Mouse (Mus musculus) forebrain, embryonic 12.5 days (tissue): ENCODE measurements around the gene Slc23a2. TPM values are rescaled to one million over a fixed set of nuclear protein-coding genes. Genes with fewer than 3 reads are reported as not detected.

ENCODE experiments used
- ATAC-seq: fragments of 200-750 bp; cut with Nextera tagmentation; 2 replicates; pipeline ENCODE4 v1.8.0; 2017; ENCODE audit warnings: moderate TSS enrichment; ENCODE audit not compliant: low FRiP score
- H3K27ac ChIP-seq: fragments of 300-500 bp; sonication (generic); 2 replicates; pipeline ENCODE4 v1.5.1; 2016; ENCODE audit warnings: mild to moderate bottlenecking
- H3K27me3 ChIP-seq: fragments of 300-500 bp; sonication (generic); 2 replicates; pipeline ENCODE4 v1.6.1; 2016; ENCODE audit warnings: mild to moderate bottlenecking
- H3K36me3 ChIP-seq: fragments of 300-500 bp; sonication (generic); replicated peaks from 2 replicates; pipeline ENCODE4 v1.6.1; 2016; ENCODE audit warnings: mild to moderate bottlenecking
- H3K4me1 ChIP-seq: fragments of 300-500 bp; sonication (generic); 2 replicates; pipeline ENCODE4 v1.6.1; 2016
- H3K4me2 ChIP-seq: fragments of 300-500 bp; sonication (generic); 2 replicates; pipeline ENCODE4 v1.6.1; 2016; ENCODE audit warnings: mild to moderate bottlenecking, moderate library complexity
- H3K4me3 ChIP-seq: fragments of 300-500 bp; sonication (generic); replicated peaks from 2 replicates; pipeline ENCODE4 v1.5.1; 2016; ENCODE audit warnings: mild to moderate bottlenecking
- H3K9ac ChIP-seq: fragments of 300-500 bp; sonication (generic); 2 replicates; pipeline ENCODE4 v1.6.1; 2016; ENCODE audit warnings: mild to moderate bottlenecking
- H3K9me3 ChIP-seq: fragments of 300-500 bp; sonication (generic); 2 replicates; pipeline ENCODE4 v1.6.1; 2016
- WGBS: fragments of 180-500 bp; shearing (Covaris S2); methylation state at CpG from one replicate; pipeline ENCODE4 v1.1.7; 2016; 5-methylcytosine and 5-hydroxymethylcytosine counted together
- polyA plus RNA-seq: library from polyadenylated mRNA; unstranded; fragments of >200 nt; fragmentation: Nextera tagmentation; extraction: Ambion mirVana; gene quantifications from 2 replicates; pipeline ENCODE4 v1.2.1, GENCODE M21; 2016

Gene Slc23a2
- polyA plus RNA-seq, 1 experiment from 2014 or later: 14.6 TPM

DNA sequence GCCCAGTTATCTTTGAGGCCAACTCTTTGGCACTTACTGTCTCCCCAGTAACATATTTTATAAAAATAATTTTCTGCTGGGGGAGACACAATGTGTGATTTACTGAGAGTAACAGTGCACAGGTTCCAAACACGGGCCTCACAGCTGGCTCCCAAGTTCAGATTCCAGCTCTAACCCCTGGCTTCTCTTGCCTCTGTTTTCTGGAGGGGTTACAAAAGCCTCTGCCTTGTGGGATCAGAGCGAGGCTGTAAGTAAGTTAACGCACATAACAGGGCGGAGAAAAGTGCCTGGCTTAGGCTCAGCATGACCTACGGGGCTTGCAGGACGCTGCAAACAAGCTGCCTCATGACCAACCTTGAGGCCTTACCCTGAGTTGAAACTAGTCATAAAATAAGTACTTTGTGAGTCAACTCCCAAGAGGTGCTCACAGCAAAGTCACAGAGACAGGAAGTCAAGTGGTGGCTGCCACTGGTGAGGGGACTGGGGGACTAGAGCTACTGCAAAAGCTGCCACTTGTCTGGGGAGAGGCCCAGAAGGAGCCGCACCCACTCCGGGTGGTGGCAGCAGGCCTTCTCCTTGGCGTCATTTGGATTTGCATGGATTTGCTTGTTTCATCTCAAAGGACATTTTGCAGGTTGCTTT lies 140.3 kb downstream of the Slc23a2 start:
- WGBS: 83% methylated on average over 9 of the region's 9 CpGs
- ATAC-seq: no peak

DNA sequence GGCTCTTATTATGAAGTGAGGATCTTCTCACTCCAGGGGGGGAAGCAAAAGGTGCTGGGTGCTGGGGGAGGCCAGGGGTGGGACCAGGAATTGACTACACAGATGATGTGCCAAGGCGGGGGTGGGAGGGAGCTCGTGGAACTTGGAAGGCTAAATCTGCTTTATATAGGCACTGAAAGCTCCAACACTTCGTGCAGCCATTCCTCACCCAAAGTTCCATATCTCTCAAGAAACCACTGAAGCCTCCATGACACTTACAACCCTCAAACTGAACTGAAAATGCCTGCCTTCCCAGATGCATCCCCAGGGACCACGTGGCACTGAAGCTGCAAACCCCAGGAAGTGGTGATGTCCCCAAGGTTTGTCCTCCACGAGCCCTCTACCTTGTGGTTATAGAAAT lies 141.0 kb downstream of the Slc23a2 start:
- WGBS: 89% methylated on average over 5 of the region's 5 CpGs
- Histone ChIP-seq H3K4me2 (no peak overlapping the region), H3K4me1 (no peaks in the 10 kb centered on the region)

More for the DNA sequence above, 140.3 kb downstream of the Slc23a2 start:
- Histone ChIP-seq H3K9me3 (no peaks in the 10 kb centered on the region), H3K27ac (no peak overlapping the region), H3K4me1 (no peaks in the 10 kb centered on the region), H3K4me3 (no peak overlapping the region), H3K27me3 (no peaks in the 10 kb centered on the region), H3K9ac (no peak overlapping the region), H3K4me2 (no peak overlapping the region), H3K36me3 (peaks cover 64% of the 10 kb centered on the region)

More for the DNA sequence above, 141.0 kb downstream of the Slc23a2 start:
- no peak overlapping the region for H3K9ac ChIP-seq
- no peak overlapping the region for H3K4me3 ChIP-seq
- H3K27me3 ChIP-seq: no peaks in the 10 kb centered on the region
- no peak overlapping the region for H3K27ac ChIP-seq
- H3K36me3 ChIP-seq: peaks cover 61% of the 10 kb centered on the region
- H3K9me3 ChIP-seq: no peaks in the 10 kb centered on the region
- ATAC-seq: no peak

Other genes with a start within 250 kb of the Slc23a2 start
- 66.4 and 67.7 TPM in 2 replicates for gene Prnp, start 235.2 kb downstream of the Slc23a2 start, polyA plus RNA-seq
- gene Prn, start 235.2 kb downstream of the Slc23a2 start, polyA plus RNA-seq: not detected in 2 replicates
- 7.0 and 7.3 TPM in 2 replicates for gene Prnd, start 194.2 kb downstream of the Slc23a2 start, polyA plus RNA-seq
- gene Rassf2, start 114.8 kb downstream of the Slc23a2 start, polyA plus RNA-seq: 27.8 and 34.1 TPM in 2 replicates
- gene Tmem230, start 102.7 kb upstream of the Slc23a2 start, polyA plus RNA-seq: 44.6 and 51.1 TPM in 2 replicates
- gene Pcna, start 108.2 kb upstream of the Slc23a2 start, polyA plus RNA-seq: 322 and 337 TPM in 2 replicates
- gene Cds2, start 118.0 kb upstream of the Slc23a2 start, polyA plus RNA-seq: 36.4 and 37.8 TPM in 2 replicates
- 3.0 and 3.3 TPM in 2 replicates for gene Prokr2, start 240.3 kb upstream of the Slc23a2 start, polyA plus RNA-seq